Mouse (Mus musculus) embryonic stem cell, embryonic (primary cell): ENCODE measurements around the gene Atg14.
"Not testable (repeated sequence)": the region's sequence is repeated elsewhere in the genome, so short reads cannot be mapped to it uniquely, and the experiment has no call there.

ENCODE experiments used
- CTCF ChIA-PET, 4 experiments: fragments of 300-600 bp in 2 of 4; fragments of 350-600 bp in 2 of 4; sonication (Branson Sonifier 250); formaldehyde crosslinking; loops; one replicate each; lab custom pipeline; 2022; ENCODE audit warnings: inconsistent platforms in 2 of 4; lab: Charles Lee
- POLR2A ChIA-PET, 4 experiments: fragments of 300-600 bp in 2 of 4; fragments of 350-600 bp in 2 of 4; sonication (Branson Sonifier 250); formaldehyde crosslinking; loops; one replicate each; lab custom pipeline; 2022; ENCODE audit warnings: antibody characterized with exemption in 4 of 4, inconsistent platforms in 1 of 4; lab: Charles Lee

Atg14 gene

DNA sequence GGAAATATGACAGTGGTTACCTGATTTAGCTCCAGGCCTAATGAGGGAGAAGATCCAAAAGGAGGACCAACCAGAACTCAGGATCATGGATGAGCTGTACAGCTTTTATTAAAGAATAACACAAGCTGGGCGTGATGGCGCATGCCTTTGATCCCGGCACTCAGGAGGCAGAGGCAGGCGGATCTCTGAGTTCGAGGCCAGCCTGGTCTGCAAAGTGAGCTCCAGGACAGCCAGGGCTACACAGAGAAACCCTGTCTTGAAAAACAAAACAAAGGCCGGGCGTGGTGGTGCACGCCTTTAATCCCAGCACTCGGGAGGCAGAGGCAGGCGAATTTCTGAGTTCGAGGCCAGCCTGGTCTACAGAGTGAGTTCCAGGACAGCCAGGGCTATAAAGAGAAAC lies at the start of gene Atg14:
Gene Atg14, minus strand, starts transcription at position 101 of the 400 bp plus-strand sequence.
- POLR2A ChIA-PET = interaction anchor here in 3 of 4 experiments (0.6 to 7.4 kb wide), 14 partner anchors 10 to 685 kb away, joined by 3 to 71 read pairs (median 4); partner anchors contain the start of gene Ktn1 (in 1 of the 3)
- CTCF ChIA-PET = not testable (repeated sequence)

DNA sequence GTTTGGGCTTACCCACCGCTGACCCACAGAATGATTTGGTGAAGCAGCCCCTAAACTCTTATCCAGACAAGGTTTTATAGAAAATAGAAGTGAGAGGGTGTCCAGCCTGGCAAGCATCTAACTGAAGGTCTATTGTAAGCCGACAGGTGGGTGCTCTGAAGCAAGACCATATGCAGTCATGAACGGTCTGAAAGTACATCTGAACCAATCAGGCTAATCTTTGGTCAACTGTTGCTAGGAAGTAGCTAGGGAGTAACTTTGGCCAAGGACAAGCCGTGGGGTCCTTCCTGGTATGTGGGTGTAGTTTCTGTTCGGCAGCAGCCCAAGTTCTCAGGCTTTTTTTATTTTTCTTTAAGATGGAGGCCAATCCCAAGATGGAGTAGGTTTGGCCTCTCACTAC lies 48.4 kb upstream of the Atg14 start:
- ChIA-PET CTCF (interaction anchor here in 1 of 4 experiments (0.8 kb wide), 1 partner anchor 21 kb away, joined by 3 read pairs; no protein-coding TSS in a partner anchor), POLR2A (interaction anchor here in 2 of 4 experiments (0.7 kb wide), 2 partner anchors 43 to 1204 kb away, joined by 4 to 6 read pairs; no protein-coding TSS in a partner anchor)

DNA sequence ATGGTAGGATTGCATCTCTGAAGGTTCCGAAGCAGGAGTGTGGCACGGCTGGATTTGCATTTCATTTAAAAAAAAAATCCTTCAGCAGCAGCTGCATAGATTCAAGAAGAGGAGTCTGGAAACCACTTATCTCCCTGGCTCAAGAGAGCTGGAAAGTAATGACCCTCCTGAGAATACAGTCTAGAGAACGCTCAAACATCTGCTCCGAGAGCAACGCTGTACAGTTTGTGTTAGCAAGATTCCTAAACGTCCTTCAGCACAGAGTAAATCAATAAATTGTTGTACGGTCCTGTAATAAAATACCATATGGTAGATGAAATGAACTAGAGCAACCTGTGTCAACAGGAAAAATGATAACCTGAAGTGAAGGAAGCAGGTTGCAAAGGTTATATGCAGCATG lies 42.8 kb upstream of the Atg14 start:
- POLR2A ChIA-PET = interaction anchor here in 1 of 4 experiments (0.7 kb wide), 1 partner anchor 111 kb away, joined by 4 read pairs; no protein-coding TSS in a partner anchor
- CTCF ChIA-PET = no interaction called here

DNA sequence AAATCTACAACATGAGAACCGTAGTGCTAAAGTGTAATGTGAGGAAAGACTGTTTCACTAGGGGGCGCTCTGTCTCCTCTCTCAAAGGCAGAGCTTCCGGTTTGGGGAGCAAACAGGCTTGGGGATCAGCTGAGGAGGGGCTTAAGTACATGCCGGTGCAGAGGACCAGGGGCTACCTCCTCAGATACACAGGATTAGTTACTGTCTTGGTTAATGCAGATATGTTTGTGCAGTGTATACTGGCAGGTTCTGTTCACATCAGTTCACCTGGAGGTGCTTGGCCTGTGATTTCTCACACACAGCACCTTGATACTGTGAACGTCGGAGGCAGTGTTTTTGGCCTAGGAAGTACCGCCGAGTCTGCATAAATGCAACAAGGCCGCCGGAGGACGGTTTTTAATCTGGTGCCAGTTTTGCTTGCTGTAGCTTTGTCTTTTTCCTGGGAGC lies 27.5 kb upstream of the Atg14 start:
- ChIA-PET CTCF (interaction anchor here (0.5 to 1.4 kb wide), 24 partner anchors 10 to 523 kb away, joined by 3 to 6 read pairs (median 3); partner anchors contain the start of genes Ktn1 (in 1 of the 4) and Peli2 (in 1 of the 4)), POLR2A (interaction anchor here in 2 of 4 experiments (0.6 to 2.5 kb wide), 10 partner anchors 11 to 52 kb away, joined by 3 to 15 read pairs (median 5); partner anchors contain the start of gene Ktn1 (in 1 of the 2))

DNA sequence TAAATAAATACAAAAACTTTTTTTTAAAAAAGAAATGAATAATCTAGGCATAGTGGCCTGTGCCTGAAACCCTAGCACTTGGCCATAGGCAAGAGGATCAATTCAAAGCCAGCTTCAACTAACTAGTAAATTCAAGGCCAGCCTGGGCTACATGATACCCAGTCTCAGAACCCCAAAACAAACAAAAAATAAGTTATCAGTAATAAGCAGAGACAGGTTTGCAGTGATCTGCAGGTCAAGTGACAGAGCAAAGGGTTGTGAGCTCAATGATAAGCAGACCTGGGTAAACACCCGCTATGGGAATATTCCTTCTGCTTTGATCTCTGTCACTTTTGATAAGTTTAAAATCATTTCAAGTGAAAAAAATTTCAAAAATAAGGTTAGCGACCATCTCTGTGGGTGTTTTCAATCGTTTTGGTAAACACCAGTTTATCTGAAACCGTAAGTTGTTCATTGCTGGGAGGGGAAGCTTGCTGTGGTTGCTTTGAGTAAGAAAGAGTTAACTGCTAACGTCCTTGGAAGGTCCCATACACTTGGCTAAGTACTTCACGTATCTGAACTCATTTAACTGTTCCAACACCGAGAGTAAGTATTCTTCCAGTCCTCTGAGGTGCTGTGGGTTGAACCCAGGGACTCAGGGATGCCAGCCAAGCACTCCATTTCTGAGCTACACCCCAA lies 24.1 kb upstream of the Atg14 start:
- ChIA-PET CTCF (interaction anchor here in 1 of 4 experiments (1.4 kb wide), 1 partner anchor 22 kb away, joined by 4 read pairs; no protein-coding TSS in a partner anchor), POLR2A (interaction anchor here in 1 of 4 experiments (1.0 to 1.2 kb wide), 2 partner anchors 20 to 22 kb away, joined by 3 to 5 read pairs; no protein-coding TSS in a partner anchor)

DNA sequence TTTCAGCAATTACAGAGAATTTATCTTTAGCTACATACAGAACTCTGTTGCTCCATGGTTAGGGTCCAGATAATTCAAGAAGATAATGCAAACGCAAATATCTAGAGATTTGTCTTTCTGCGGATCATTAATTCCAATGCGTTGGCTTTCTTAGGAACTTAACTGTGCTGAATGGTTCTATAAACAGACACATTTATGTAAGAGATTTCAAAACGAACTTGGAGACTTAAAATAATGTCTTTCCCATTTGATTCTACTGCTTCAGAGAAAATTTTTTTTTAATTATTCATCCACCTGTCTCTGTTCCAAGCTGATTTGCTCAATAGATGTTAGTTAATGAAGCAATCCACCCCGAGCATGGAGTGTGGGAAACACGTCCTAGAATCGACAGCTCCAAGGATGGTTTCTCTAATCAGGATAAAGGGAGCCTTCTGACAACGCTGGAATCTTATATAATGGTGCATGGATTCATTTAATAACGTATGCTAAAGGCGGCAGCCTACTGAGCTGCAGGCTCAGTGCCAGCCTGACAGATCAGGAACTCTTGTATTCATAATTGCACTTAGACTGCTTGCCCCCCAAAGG lies 20.0 kb upstream of the Atg14 start:
- ChIA-PET CTCF (interaction anchor here in 1 of 4 experiments (0.6 kb wide), 1 partner anchor 1124 kb away, joined by 5 read pairs; no protein-coding TSS in a partner anchor), POLR2A (interaction anchor here in 3 of 4 experiments (0.6 to 1.3 kb wide), 5 partner anchors 17 to 776 kb away, joined by 3 read pairs; no protein-coding TSS in a partner anchor)

DNA sequence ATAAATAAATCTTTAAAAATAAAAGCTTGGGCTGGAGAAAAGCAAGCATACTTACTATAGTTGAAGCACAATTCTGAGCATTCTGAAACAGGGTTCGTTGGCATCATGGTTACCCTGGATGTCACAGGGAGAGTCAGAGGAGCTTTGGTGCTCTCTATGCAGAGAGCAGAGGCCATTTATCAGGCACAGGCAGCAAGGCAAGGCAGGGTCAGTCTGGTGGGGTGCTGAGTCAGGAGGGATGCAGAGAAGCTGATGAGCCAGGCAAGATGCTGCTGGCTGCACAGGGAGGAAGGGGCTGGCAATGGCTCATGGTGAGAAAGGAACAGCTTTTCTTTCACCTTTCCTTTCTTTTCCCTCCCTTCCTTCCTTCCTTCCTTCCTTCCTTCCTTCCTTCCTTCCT lies 19.0 kb upstream of the Atg14 start:
- CTCF ChIA-PET = no interaction called here
- POLR2A ChIA-PET = interaction anchor here (0.5 to 1.1 kb wide), 7 partner anchors 16 to 1467 kb away, joined by 3 to 9 read pairs (median 3); no protein-coding TSS in a partner anchor

DNA sequence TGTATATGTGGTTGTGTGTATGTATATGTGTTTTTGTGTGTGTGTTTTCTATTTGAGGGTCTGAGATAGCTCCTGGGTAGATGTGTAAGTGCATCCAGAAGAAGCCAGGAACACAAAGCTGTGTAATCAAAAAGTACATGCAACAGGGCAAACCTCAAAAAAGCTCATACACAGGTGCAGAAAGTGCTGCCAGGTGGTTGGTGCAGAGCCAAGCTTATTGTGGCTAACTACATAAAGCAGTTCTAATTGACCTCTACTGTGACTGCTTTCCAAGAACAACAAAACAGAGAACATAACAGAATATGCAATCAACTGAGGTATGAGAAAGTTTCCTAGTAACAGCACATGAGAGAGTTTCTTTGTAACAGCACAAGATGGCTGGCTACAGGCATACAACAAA lies 13.9 kb upstream of the Atg14 start:
- CTCF ChIA-PET = no interaction called here
- POLR2A ChIA-PET = interaction anchor here in 1 of 4 experiments (0.9 kb wide), 1 partner anchor 11 kb away, joined by 3 read pairs; no protein-coding TSS in a partner anchor

DNA sequence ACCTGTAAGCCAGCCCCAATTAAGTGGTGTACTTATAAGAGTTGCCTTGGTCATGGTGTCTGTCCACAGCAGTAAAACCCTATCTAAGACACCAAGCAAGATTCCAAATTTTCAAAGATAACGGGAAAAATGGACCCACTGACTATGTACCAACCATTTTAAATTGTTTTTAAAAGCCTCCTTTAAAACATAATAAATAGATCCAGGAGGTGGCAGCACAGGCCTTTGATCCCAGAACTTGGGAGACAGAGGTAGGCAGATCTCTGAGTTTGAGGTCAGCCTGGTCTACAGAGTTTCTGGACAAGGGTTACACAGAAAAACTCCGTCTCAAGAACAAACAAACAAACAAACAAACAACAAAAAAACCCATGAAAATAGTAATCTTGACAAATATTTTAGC lies 11.2 kb upstream of the Atg14 start:
- ChIA-PET CTCF (interaction anchor here in 1 of 4 experiments (0.6 kb wide), 1 partner anchor 8 kb away, joined by 3 read pairs; no protein-coding TSS in a partner anchor), POLR2A (interaction anchor here in 1 of 4 experiments (0.6 to 1.5 kb wide), 5 partner anchors 9 to 297 kb away, joined by 3 to 5 read pairs (median 3); partner anchors contain the start of gene Atg14)

DNA sequence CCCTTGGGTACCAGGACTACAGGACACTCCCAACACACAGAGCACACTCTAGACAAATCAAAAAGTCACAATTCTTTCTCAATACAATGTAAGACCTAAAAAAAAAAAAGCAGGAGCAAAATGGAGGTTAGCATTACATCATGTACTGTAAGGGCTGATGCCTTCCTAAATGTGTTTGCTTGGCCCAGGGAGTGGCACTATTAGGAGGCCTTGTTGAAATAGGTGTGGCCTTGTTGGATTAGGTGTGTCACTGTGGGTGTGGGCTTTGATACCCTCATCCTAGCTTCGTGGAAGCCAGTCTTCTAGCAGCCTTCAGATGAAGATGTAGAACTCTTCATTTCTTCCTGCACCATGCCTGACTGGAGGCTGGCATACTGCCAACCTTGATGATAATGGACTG lies 10.8 kb upstream of the Atg14 start:
- ChIA-PET CTCF (interaction anchor here in 1 of 4 experiments (0.6 kb wide), 1 partner anchor 8 kb away, joined by 3 read pairs; no protein-coding TSS in a partner anchor), POLR2A (interaction anchor here in 1 of 4 experiments (1.3 to 1.5 kb wide), 2 partner anchors 10 to 98 kb away, joined by 3 to 5 read pairs; partner anchors contain the start of gene Atg14)

DNA sequence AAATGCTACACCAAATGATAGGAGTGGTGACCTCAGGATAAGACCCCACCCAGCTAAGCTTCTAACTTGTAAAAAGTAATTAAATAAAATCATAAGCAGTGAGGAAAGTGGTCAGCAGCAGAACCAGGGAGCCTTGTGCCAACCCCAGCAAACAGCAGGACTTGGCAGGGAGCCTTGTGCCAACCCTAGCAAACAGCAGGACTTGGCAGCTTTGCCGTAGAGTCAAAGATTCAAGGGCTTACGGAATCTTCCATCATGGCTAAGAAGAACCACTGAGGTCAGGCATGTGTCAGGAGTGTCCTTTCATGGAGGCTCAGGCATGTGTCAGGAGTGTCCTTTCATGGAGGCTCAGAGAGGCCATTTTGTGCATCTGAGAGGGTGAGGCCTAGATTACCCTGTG lies 7.6 kb upstream of the Atg14 start:
- ChIA-PET POLR2A (interaction anchor here in 2 of 4 experiments (0.8 to 1.5 kb wide), 3 partner anchors 9 to 11 kb away, joined by 3 to 4 read pairs (median 3); no protein-coding TSS in a partner anchor), CTCF (interaction anchor here in 2 of 4 experiments (0.9 to 1.9 kb wide), 2 partner anchors 20 to 44 kb away, joined by 3 to 5 read pairs; no protein-coding TSS in a partner anchor)

DNA sequence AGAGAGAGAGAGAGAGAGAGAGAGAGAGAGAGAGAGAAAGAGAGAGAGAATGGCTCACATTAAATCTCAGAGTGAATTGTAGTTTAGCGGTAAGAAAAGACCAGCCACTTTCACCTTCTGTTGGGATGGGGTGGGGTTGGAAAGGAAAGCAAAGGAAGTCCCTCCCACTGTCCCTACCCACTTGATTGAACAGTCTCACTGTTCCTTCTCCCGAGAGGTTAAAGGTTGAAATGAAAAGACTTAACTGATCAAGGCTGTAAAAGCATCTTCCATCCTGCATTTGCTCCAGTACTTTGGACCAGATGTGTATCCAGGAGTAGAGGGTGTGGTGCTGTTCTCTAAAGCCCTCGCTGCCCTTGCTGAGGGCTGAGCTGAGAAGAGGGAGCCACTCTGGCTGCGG lies 6.2 kb upstream of the Atg14 start:
- POLR2A ChIA-PET = interaction anchor here (0.6 to 7.4 kb wide), 14 partner anchors 9 to 132 kb away, joined by 3 to 66 read pairs (median 5); partner anchors contain the start of gene Ktn1 (in 2 of the 4)
- CTCF ChIA-PET = interaction anchor here (0.6 to 1.6 kb wide), 5 partner anchors 16 to 1938 kb away, joined by 3 to 9 read pairs (median 4); no protein-coding TSS in a partner anchor

DNA sequence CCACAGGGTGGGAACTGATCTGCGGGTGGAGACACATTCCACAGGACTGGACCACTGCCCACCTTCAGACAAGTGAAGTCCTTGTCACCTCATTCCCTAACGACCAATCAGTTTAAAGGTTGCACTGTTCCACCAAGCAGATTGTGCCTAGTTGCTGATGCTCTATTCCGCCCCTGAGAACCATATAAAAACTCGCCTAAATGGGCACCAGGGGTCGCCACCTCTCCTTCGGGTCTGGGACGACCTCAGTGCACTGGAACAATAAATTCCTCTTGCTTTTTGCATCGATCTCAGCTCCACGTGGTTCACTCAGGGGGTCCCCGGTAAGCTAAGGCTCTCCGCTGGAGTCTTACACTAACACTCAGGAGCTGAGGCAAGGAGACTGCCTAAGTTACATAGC lies 4.3 kb upstream of the Atg14 start:
- ChIA-PET CTCF (interaction anchor here in 2 of 4 experiments (0.6 to 1.6 kb wide), 6 partner anchors 22 to 661 kb away, joined by 3 to 5 read pairs (median 4); no protein-coding TSS in a partner anchor), POLR2A (interaction anchor here in 3 of 4 experiments (0.6 to 7.4 kb wide), 23 partner anchors 7 to 885 kb away, joined by 3 to 71 read pairs (median 5); partner anchors contain the start of genes Ktn1 (in 2 of the 3) and Lgals3 (in 1 of the 3))

DNA sequence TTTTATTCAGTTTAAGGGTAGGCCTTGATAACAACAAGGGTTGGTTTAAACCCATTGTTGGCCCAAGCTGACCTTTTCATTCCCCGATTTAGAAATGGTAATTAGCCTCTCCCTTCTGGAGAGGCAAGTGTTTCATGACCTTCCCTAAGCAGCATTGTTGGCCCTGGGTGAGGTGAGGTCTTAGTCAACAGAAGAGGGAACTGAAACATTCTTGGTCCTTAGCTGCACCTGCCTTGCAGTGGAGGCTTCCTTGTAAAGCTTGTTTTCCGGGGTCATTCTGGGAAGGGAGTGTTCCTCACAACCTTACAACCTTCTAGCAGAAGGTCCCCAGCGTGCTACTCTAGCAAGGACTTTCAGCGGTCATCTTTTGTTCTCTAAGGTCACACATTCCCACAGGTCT lies 2.3 kb upstream of the Atg14 start:
- POLR2A ChIA-PET = interaction anchor here in 3 of 4 experiments (0.6 to 7.4 kb wide), 51 partner anchors 9 to 1128 kb away, joined by 3 to 71 read pairs (median 4); partner anchors contain the start of genes Ktn1 (in 3 of the 3), Lgals3 (in 1 of the 3), Mapk1ip1l (in 1 of the 3) and Socs4 (in 1 of the 3)
- CTCF ChIA-PET = interaction anchor here in 1 of 4 experiments (0.9 to 1.0 kb wide), 3 partner anchors 22 to 142 kb away, joined by 3 to 4 read pairs (median 3); no protein-coding TSS in a partner anchor

DNA sequence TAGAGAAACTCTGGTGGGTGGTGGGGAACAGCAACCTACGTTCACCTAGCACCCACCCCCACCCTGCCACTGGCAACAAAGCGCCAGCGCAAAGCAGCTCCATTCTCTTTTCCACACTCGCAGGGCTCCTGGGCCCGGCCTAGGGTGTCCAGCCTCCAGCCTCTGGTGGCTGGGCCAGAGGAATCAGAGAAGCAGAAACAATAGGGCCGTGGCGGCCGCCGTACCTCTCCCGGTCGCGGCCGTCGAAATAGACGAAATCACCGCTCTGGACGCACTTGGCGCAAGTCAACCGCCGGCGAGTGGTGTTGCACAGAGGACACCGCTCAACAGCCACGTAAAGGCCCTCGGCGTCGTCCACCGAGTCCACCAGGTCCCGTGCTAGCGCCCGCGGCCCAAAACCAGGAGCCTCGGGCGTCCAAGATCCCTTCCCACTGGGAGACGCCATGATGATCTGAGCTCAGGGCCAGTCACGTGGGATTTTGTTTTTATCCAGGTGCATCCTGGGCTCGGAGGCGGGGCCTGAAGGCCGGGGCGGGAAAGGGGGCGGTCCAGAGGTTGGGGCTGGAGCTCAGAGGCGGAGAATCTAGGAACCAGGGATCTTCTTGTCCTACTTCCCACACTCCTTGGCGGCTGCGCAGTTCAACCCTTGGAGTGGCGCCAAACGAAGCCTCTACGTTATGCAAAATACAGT lies 2.3 kb downstream of the Atg14 start:
- ChIA-PET POLR2A (interaction anchor here (0.6 to 7.1 kb wide), 96 partner anchors 8 to 1087 kb away, joined by 3 to 71 read pairs (median 4); partner anchors contain the start of genes Dlgap5 (in 2 of the 4), Ktn1 (in 2 of the 4), Lgals3 (in 2 of the 4) and Socs4 (in 2 of the 4)), CTCF (interaction anchor here (0.6 to 1.3 kb wide), 9 partner anchors 13 to 953 kb away, joined by 3 to 10 read pairs (median 3); no protein-coding TSS in a partner anchor)

DNA sequence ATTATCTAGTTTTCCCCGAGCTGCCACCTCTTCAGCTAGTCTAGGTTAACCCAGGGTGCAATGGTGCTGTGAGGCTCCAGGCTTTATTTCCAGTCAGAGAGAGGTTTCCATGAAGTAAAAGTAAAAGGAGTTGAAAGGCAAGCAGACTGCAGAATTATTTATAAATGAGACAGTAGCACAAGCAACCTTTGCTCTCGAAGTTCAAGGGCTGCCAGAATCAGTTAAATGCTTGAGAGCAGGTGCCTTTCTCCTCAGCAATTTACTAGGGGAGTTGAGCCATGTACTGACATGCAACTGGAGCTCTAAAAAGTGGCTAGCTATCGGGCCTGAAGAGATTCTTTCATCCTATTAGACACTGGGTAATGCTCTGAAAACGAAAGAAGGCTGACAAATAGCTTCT lies 7.3 kb downstream of the Atg14 start:
- ChIA-PET CTCF (no interaction called here), POLR2A (interaction anchor here in 3 of 4 experiments (0.7 to 4.4 kb wide), 6 partner anchors 8 to 217 kb away, joined by 3 to 31 read pairs (median 5); no protein-coding TSS in a partner anchor)

DNA sequence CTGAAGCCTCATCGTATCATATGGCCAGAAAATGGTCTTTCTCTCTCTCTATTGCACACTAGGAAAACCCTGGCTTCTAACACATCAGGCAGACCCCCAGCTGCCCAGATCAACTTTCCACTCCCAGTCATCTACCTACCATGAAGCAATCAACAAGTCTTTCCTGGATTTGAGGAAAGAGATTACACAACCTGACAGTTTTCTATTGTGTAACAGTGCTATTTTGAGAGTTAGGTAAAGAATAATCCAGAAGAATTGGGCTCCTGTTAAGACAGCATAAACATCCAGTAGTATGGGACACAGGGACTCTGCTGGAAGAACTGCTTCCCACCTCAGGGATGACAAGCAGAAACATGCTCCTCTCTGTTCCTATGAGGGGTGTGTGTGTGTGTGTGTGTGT lies 7.9 kb downstream of the Atg14 start:
- ChIA-PET CTCF (no interaction called here), POLR2A (interaction anchor here in 2 of 4 experiments (0.7 to 4.4 kb wide), 4 partner anchors 10 to 216 kb away, joined by 3 to 31 read pairs (median 5); no protein-coding TSS in a partner anchor)
